ENCODE assay signal across 9 mouse cellular contexts in genomic region chr6:125492664-125493063, GRCm38 (mm10). TPM values are rescaled to one million over a fixed set of nuclear protein-coding genes. Genes with fewer than 3 reads are reported as not detected.
DNase-seq lines count a peak whose midpoint lies in the region; ATAC-seq and TF ChIP-seq lines count a peak whose summit lies in the region.
"Had no signal": no experiment of that assay in that cellular context is flagged by ENCODE, and none has a peak within 500 bp of the region (broad histone marks: within the 10 kb centered on the region; RNA-seq: fewer than 3 reads in every experiment).

No protein-coding gene starts in this region.

- TF ChIP-seq CTCF in C2C12 (IDR thresholded peaks at IDR 0.05; ENCODE audit: control insufficient read depth, insufficient read depth, insufficient read length) = peak; percentile 11

- peak overlapping the region; percentile 59; the same call in 1 of the 2 replicates for H3K27ac ChIP-seq in heart, embryonic 16.5 days (ENCODE audit: low read length)
- H3K27ac ChIP-seq in embryonic facial prominence, embryonic 10.5 days (replicated peaks) = no peak overlapping the region
- no peak overlapping the region for H3K27ac ChIP-seq in liver, embryonic 12.5 days

- no peaks in the 10 kb centered on the region for H3K9me3 ChIP-seq in heart, embryonic 16.5 days (replicated peaks; ENCODE audit: control insufficient read depth, low read length)
- H3K9me3 ChIP-seq in embryonic facial prominence, embryonic 10.5 days = no peaks in the 10 kb centered on the region
- H3K9me3 ChIP-seq in liver, embryonic 12.5 days (replicated peaks) = no peaks in the 10 kb centered on the region

- H3K4me1 ChIP-seq in heart, embryonic 16.5 days (ENCODE audit: control insufficient read depth, insufficient read depth, low read length) = peaks cover 17% of the 10 kb centered on the region
- H3K4me1 ChIP-seq in embryonic facial prominence, embryonic 10.5 days = peaks cover 28% of the 10 kb centered on the region
- H3K4me1 ChIP-seq in liver, embryonic 12.5 days = peaks cover 48% of the 10 kb centered on the region

- no peak for DNase-seq in heart, adult 9 months (ENCODE audit: low spot score in 2 of 2)
- no peak for DNase-seq in embryonic facial prominence, embryonic 10.5 days (ENCODE audit: low spot score)
- no peak for DNase-seq in left cerebral cortex, postnatal 14 days (ENCODE audit: low spot score in 2 of 2)
- no peak for DNase-seq in adrenal gland, postnatal 10 days
- DNase-seq: gastrocnemius, postnatal 14 days had no signal

- H3K79me2 ChIP-seq in C2C12 (ENCODE audit: control insufficient read depth, insufficient read depth) = peaks cover 68% of the 10 kb centered on the region

- 76% methylated on average over 6 of the region's 6 CpGs for WGBS in heart, embryonic 16.5 days
- WGBS in embryonic facial prominence, embryonic 10.5 days = 88% methylated on average over 6 of the region's 6 CpGs
- WGBS in liver, embryonic 12.5 days (ENCODE audit: insufficient replicate concordance) = 54% methylated on average over 6 of the region's 6 CpGs

- H3K36me3 ChIP-seq in heart, embryonic 16.5 days (ENCODE audit: control insufficient read depth, insufficient read depth) = no peaks in the 10 kb centered on the region
- peaks cover 22% of the 10 kb centered on the region for H3K36me3 ChIP-seq in C2C12 (ENCODE audit: control insufficient read depth, insufficient read depth)
- no peaks in the 10 kb centered on the region for H3K36me3 ChIP-seq in embryonic facial prominence, embryonic 10.5 days (replicated peaks)
- H3K36me3 ChIP-seq in liver, embryonic 12.5 days = no peaks in the 10 kb centered on the region

- intact Hi-C loops in left cerebral cortex, postnatal 14 days (cut with DNase I) = loop anchor here (5.0 kb wide), 1 partner anchor 110 kb away; no protein-coding TSS in a partner anchor

- H3ac ChIP-seq in C2C12 (ENCODE audit: control insufficient read depth, insufficient read length, low read depth) = no peak overlapping the region

- H3K4me2 ChIP-seq in heart, embryonic 16.5 days (ENCODE audit: low read depth, low read length) = peak overlapping the region; percentile 82
- peak overlapping the region; percentile 83 for H3K4me2 ChIP-seq in liver, embryonic 12.5 days

- ATAC-seq in heart, embryonic 16.5 days (replicated peaks; ENCODE audit: extremely low read depth, insufficient read depth, low FRiP score) = no peak
- ATAC-seq in liver, embryonic 12.5 days = no peak
- ATAC-seq in megakaryocyte-erythroid progenitor cell, adult 5-6 weeks (replicated peaks; ENCODE audit: low FRiP score, low TSS enrichment, poor library complexity, severe bottlenecking) = no peak

- H3K9ac ChIP-seq in heart, embryonic 16.5 days (ENCODE audit: low read length) = no peak overlapping the region
- no peak overlapping the region for H3K9ac ChIP-seq in liver, embryonic 12.5 days

- peaks cover 27% of the 10 kb centered on the region for H3K27me3 ChIP-seq in heart, embryonic 16.5 days (ENCODE audit: control insufficient read depth, insufficient read depth, low read length)
- H3K27me3 ChIP-seq in C2C12 (ENCODE audit: control insufficient read depth, insufficient read depth, insufficient read length) = no peaks in the 10 kb centered on the region
- peaks cover 61% of the 10 kb centered on the region for H3K27me3 ChIP-seq in embryonic facial prominence, embryonic 10.5 days (replicated peaks; ENCODE audit: low read depth, poor library complexity, severe bottlenecking)
- peaks cover 42% of the 10 kb centered on the region for H3K27me3 ChIP-seq in liver, embryonic 12.5 days (replicated peaks)

- H3K79me3 ChIP-seq in C2C12 (ENCODE audit: low read depth) = peaks cover 60% of the 10 kb centered on the region

- H3K4me3 ChIP-seq in heart, embryonic 16.5 days (ENCODE audit: low read length) = peak overlapping the region; percentile 68
- peak overlapping the region; percentile 72 for H3K4me3 ChIP-seq in C2C12 (ENCODE audit: insufficient read depth, poor library complexity, severe bottlenecking)
- H3K4me3 ChIP-seq in embryonic facial prominence, embryonic 10.5 days = 0 out of 2 replicates have a peak overlapping the region, but pooled peaks have one; percentile 78
- H3K4me3 ChIP-seq in liver, embryonic 12.5 days = 0 out of 2 replicates have a peak overlapping the region, but pooled peaks have one; percentile 64

TF ChIP-seq in C2C12, 6 proteins besides CTCF, POLR2A, EP300 and RAD21:
- TF ChIP-seq CEBPB (IDR thresholded peaks at IDR 0.05; ENCODE audit: low read depth) = no peak
- TF ChIP-seq USF1 (IDR thresholded peaks at IDR 0.05; ENCODE audit: low read depth) = no peak
- no peak for TF ChIP-seq FOSL1 (IDR thresholded peaks at IDR 0.05; ENCODE audit: insufficient read depth, low read length, poor library complexity, severe bottlenecking)
- no peak for TF ChIP-seq MYOD1 (IDR thresholded peaks at IDR 0.05; ENCODE audit: control insufficient read depth, insufficient read length, low read depth)
- TF ChIP-seq MYOG (IDR thresholded peaks at IDR 0.05; ENCODE audit: control insufficient read depth, extremely low read depth, insufficient read length) = no peak
- no peak for TF ChIP-seq MAX (IDR thresholded peaks at IDR 0.05)

RNA-seq across cellular contexts. Expression of gene Cd9, which starts 1.9 kb away (rescaled TPM):
- 94.4 and 115 TPM in 2 replicates for polyA plus RNA-seq in heart, embryonic 16.5 days (2015; fragmentation: Nextera tagmentation; extraction: Ambion mirVana)
- 236 TPM for polyA plus RNA-seq in C2C12 (2012; fragmentation: generic; extraction: Trizol)
- polyA plus RNA-seq in embryonic facial prominence, embryonic 10.5 days (2016; fragmentation: Nextera tagmentation; extraction: Ambion mirVana) = 33.0 and 36.2 TPM in 2 replicates
- polyA plus RNA-seq in liver, embryonic 12.5 days (2016; fragmentation: Nextera tagmentation; extraction: Ambion mirVana) = 88.3 and 93.3 TPM in 2 replicates
- total RNA-seq in megakaryocyte-erythroid progenitor cell, adult 5-6 weeks (2014; fragmentation: Nextera tagmentation) = 9.5 and 11.8 TPM in 2 replicates
- total RNA-seq in megakaryocyte-erythroid progenitor cell, adult 5-6 weeks (2017) = 34.1 and 40.0 TPM in 2 replicates
- total RNA-seq in left cerebral cortex, postnatal 14 days (2021) = 10 to 100 TPM; 60.5 to 61.7 TPM
- total RNA-seq in adrenal gland, postnatal 10 days (2021) = 100 to 1,000 TPM; 120 TPM

RNA-seq across cellular contexts. Expression of gene Vwf, which starts 53.9 kb away (rescaled TPM):
- polyA plus RNA-seq in heart, embryonic 16.5 days (2015; fragmentation: Nextera tagmentation; extraction: Ambion mirVana) = 26.3 and 27.1 TPM in 2 replicates
- polyA plus RNA-seq in C2C12 (2012; fragmentation: generic; extraction: Trizol) = 0.04 TPM
- polyA plus RNA-seq in embryonic facial prominence, embryonic 10.5 days (2016; fragmentation: Nextera tagmentation; extraction: Ambion mirVana) = 5.5 and 8.6 TPM in 2 replicates
- polyA plus RNA-seq in liver, embryonic 12.5 days (2016; fragmentation: Nextera tagmentation; extraction: Ambion mirVana) = 19.2 and 21.5 TPM in 2 replicates
- 11.0 and 14.9 TPM in 2 replicates for total RNA-seq in megakaryocyte-erythroid progenitor cell, adult 5-6 weeks (2014; fragmentation: Nextera tagmentation)
- 5.5 and 9.3 TPM in 2 replicates for total RNA-seq in megakaryocyte-erythroid progenitor cell, adult 5-6 weeks (2017)
- 10 to 100 TPM; 25.5 to 31.3 TPM for total RNA-seq in left cerebral cortex, postnatal 14 days (2021)
- total RNA-seq in adrenal gland, postnatal 10 days (2021) = 10 to 100 TPM; 22.4 to 25.2 TPM
